Mouse (Mus musculus) embryo, embryonic 10.5 days (tissue): ENCODE results near the gene Gm45208.

Experiments used
- DNase-seq: peaks from one replicate; pipeline ENCODE4 v3.0.0-alpha.2; 2015; ENCODE audit warnings: low spot score

Gene Gm45208

DNA sequence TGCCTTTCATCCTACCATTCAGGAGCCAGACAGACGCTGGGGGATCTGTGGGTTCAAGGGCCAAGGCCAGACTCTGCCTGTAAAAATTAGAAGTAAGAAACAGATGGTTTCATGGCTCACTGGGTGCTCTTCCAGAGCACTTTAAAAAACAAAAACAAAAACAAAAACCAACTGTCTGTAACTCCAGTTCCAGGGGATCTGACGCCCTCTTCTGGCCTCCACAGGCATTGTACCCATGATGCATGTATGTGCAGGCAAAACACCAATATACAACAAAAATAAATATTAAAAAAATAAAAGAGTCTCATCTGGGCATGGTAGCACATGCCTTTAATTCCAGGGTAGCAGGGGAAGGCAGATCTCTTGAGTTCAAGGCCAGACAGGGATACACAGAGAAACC lies 50.7 kb downstream of the Gm45208 start:
- DNase-seq = no peak

DNA sequence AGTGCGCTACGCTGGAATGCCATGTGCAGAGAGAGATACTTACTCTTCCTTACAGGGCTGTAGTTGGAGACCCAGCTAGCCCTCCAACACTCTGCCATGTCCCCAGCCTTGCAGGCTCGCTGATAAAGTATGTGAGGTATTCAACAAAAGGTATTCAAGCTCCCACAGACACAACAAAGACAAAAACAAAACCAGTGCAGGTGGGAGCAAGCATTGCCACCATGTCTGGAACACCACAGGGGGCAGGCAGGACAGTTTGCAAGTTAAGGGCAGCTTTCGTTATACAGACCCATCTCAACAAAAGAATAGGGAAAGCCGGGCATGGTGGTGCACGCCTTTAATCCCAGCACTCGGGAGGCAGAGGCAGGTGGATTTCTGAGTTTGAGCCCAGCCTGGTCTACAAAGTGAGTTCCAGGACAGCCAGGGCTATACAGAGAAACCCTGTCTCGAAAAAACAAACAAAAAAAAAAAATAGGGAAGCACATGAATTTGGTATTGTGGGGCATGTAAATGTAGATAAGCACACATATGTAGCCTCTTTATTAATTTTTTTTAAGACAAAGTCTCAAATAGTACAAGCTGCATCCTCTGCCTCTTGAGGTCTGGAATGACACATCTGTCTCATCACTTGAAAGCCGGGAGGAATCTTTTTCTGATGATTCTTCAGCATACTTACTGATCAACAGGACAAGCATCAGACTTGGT lies 53.6 kb downstream of the Gm45208 start:
- DNase-seq = no peak

DNA sequence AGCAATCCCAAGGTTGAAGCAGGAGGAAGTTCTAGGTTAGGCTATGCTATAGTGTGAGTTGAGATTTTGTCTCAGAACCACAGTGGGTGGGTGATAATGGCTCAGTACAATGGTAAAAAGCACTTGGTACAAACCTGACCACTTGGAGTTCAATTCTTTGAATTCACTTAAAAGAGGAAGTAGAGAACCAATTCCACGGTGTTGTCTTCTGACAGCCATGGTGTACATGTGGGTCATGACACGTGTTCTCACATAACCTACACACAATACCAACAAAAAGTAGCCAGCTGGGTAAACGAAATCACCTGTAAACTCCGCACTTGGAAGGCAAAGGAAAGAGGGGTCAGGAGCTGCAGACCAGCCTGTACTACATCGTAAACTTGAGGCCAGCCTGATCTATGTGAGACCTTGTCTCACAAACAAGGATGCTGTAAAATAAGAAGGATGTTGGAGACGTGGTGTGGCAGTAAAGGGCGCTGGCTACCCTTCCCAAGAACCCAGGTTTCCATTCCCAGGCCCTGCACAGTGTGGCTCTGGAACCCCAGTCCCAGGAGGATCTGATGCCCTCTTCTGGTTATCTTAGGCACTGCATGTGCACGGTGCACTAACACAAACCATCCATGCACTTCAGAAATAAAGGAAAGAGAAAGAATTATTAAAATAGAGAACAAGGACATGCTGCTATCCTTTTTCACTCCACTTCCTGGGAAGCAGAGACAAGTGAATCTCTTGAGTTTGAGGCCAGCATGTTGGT lies 54.5 kb downstream of the Gm45208 start:
- peak; percentile 73 for DNase-seq

DNA sequence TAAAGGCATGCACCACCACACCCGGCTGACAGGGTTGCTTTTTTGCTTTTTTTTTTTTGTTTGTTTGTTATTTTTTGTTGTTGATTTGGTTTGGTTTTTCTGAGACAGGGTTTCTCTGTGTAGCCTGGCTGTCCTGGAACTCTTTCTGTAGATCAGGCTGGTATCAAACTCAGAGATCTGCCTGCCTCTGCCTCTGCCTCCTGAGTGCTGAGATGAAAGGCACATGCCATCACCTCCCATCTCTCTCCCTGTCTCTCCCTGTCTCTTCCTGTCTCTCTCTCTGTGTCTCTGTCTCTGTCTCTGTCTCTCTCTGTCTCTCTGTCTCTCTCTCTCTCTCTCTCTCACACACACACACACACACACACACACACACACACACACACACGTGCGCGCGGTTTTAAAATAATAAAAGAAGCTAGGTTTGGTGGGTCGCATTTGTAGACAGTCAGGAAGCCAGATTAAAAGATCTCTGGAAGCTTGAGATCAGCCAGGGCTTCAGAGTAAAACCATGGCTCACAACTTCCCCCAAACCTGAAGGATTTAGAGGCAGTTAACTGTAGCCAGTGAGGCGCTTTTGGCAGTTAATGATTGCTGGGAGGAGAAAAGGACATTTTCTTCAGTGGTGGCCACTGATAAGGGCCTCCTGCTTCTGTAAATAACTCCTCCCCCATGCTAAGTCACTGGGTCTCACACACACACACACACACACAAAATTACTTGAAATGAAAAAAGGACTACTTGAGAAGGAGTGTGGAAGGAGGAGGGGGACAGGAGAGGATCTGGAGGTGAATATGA lies 56.6 kb downstream of the Gm45208 start:
- DNase-seq = no peak

DNA sequence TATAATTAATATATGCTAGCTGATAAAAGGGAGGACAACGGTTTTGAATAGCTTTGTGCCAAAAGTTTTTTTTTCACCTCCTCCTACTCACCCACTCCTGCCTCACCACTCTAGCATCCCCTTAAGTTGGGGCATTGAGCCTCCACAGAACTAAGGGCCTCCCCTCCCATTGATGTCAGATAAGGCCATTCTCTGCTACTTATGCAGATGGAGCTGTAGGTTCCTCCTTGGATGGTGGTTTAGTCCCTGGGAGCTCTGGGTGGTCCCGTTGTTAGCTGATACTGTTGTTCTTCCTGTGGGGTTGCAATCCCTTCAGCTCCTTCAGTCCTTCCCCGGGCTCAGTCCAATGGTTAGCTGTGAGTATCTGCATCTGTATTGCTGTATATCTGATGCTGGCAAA lies 57.2 kb downstream of the Gm45208 start:
- DNase-seq = no peak
